Mouse (Mus musculus) midbrain, embryonic 16.5 days (tissue): ENCODE measurements around the gene Vmn1r176. TPM values are rescaled to one million over a fixed set of nuclear protein-coding genes. Genes with fewer than 3 reads are reported as not detected.
"Not testable (repeated sequence)": the region's sequence is repeated elsewhere in the genome, so short reads cannot be mapped to it uniquely, and the experiment has no call there.

Source experiments
- ATAC-seq: fragments of 200-750 bp; cut with Nextera tagmentation; 2 replicates; pipeline ENCODE4 v1.8.0; 2017; ENCODE audit warnings: moderate TSS enrichment
- H3K27ac ChIP-seq: fragments of 300-500 bp; sonication (generic); 2 replicates; pipeline ENCODE4 v1.5.1; 2014; ENCODE audit warnings: mild to moderate bottlenecking, low read length, mixed read lengths
- H3K27me3 ChIP-seq: fragments of 300-500 bp; sonication (generic); 2 replicates; pipeline ENCODE4 v1.6.1; 2014; ENCODE audit warnings: low read depth, low read length, mixed read lengths; ENCODE audit not compliant: control insufficient read depth, insufficient read depth
- H3K36me3 ChIP-seq: fragments of 300-500 bp; sonication (generic); 2 replicates; pipeline ENCODE4 v1.6.1; 2014; ENCODE audit warnings: mild to moderate bottlenecking, low read length, moderate library complexity, mixed read lengths; ENCODE audit not compliant: control insufficient read depth, insufficient read depth
- H3K4me1 ChIP-seq: fragments of 300-500 bp; sonication (generic); 2 replicates; pipeline ENCODE4 v1.6.1; 2014; ENCODE audit warnings: mild to moderate bottlenecking, low read length, mixed read lengths; ENCODE audit not compliant: control insufficient read depth, insufficient read depth
- H3K4me2 ChIP-seq: fragments of 300-500 bp; sonication (generic); 2 replicates; pipeline ENCODE4 v1.6.1; 2014; ENCODE audit warnings: mild to moderate bottlenecking, low read length, mixed read lengths
- H3K4me3 ChIP-seq: fragments of 300-500 bp; sonication (generic); 2 replicates; pipeline ENCODE4 v1.5.1; 2014; ENCODE audit warnings: low read depth, mild to moderate bottlenecking, low read length, moderate library complexity, mixed read lengths
- H3K9ac ChIP-seq: fragments of 300-500 bp; sonication (generic); 2 replicates; pipeline ENCODE4 v1.6.1; 2014; ENCODE audit warnings: low read depth, low read length, mixed read lengths
- H3K9me3 ChIP-seq: fragments of 300-500 bp; sonication (generic); replicated peaks from 2 replicates; pipeline ENCODE4 v1.6.1; 2014; ENCODE audit warnings: mild to moderate bottlenecking, low read length, mixed read lengths; ENCODE audit not compliant: control insufficient read depth, poor library complexity, severe bottlenecking
- WGBS: fragments of 180-500 bp; shearing (Covaris S2); extraction: QIAGEN DNeasy Blood & Tissue Kit; methylation state at CpG from one replicate; pipeline ENCODE4 v1.1.7; 2014; 5-methylcytosine and 5-hydroxymethylcytosine counted together
- polyA plus RNA-seq: library from polyadenylated mRNA; unstranded; fragments of >200 nt; fragmentation: Nextera tagmentation; extraction: Ambion mirVana; gene quantifications from 2 replicates; pipeline ENCODE4 v1.2.1, GENCODE M21; 2015

The Vmn1r176 gene
- polyA plus RNA-seq, result not detected in 2 replicates

DNA sequence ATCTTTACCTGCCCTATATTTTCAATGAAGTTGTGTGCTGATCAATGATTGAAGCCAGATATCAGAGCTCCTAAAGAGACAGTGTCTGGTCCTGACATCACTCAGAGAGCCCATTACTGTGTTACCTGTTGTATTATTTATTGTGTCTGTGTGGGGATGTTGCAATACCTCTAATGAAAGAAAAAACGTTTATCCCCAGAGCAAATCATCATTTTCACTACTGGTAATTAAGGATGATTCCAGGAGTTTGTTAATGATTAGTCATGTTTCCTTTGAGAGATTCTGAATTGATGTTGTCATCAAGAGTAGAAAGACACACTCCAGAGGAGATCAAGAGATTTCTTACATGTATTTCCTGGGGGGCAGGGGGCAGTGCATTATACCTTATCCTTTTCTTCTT is at the start of gene Vmn1r176:
TSS of gene Vmn1r176 (minus strand) at position 101 of the 400 bp plus-strand sequence.
- not testable (repeated sequence) for H3K27me3 ChIP-seq, H3K4me1 ChIP-seq, H3K4me2 ChIP-seq, H3K4me3 ChIP-seq, H3K27ac ChIP-seq, H3K9ac ChIP-seq, H3K9me3 ChIP-seq, ATAC-seq, H3K36me3 ChIP-seq
- WGBS, result no CpG with 5 or more reads among the region's 1 CpGs

- H3K4me2 ChIP-seq, H3K9ac ChIP-seq, H3K27ac ChIP-seq, H3K27me3 ChIP-seq, H3K4me1 ChIP-seq, H3K9me3 ChIP-seq, ATAC-seq, H3K36me3 ChIP-seq, H3K4me3 ChIP-seq: not testable (repeated sequence)
- 61% methylated on average over 3 of the region's 4 CpGs for WGBS
Observed at GRCm38 (mm10) chr7:23876918-23877317, 39.7 kb upstream of the Vmn1r176 start.

- H3K27me3 ChIP-seq, H3K4me3 ChIP-seq, ATAC-seq, H3K27ac ChIP-seq, H3K9ac ChIP-seq, H3K36me3 ChIP-seq, H3K4me1 ChIP-seq, H3K9me3 ChIP-seq, H3K4me2 ChIP-seq: not testable (repeated sequence)
- 19% methylated on average over 1 of the region's 1 CpGs for WGBS
Observed at GRCm38 (mm10) chr7:23866349-23866748, 29.2 kb upstream of the Vmn1r176 start, which contains the start of gene Vmn1r177. TSS of gene Vmn1r177 (minus strand) at chr7:23866449.

GRCm38 (mm10) chr7:23810543-23810942 is 26.6 kb downstream of the Vmn1r176 start, which contains the start of gene Vmn1r175:
TSS of gene Vmn1r175 (minus strand) at chr7:23810643.
- not testable (repeated sequence) for H3K27me3 ChIP-seq, H3K4me3 ChIP-seq, H3K9me3 ChIP-seq, H3K27ac ChIP-seq, H3K4me1 ChIP-seq, ATAC-seq, H3K36me3 ChIP-seq, H3K9ac ChIP-seq, H3K4me2 ChIP-seq

DNA sequence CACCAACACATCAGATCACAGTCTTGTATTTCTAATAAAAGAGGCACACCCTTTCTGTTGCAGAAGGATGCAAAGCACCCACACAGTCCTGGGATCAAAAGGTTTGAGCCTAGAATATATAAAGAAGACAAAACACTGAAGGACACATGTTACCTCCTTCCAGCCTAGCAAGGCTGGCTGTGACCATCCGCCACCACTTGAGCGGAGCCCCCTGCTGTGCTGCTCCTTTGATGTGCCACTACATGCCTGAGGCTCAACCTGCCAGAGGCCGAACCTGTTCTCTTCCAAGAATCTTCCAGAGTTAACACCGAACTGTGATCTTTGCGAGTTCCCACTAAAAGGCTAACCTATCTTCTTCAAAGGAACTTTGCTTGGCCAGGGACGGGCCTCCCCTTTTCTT is 52.6 kb downstream of the Vmn1r176 start:
- peaks cover 29% of the 10 kb centered on the region for H3K9me3 ChIP-seq

More for the DNA sequence above, 52.6 kb downstream of the Vmn1r176 start:
- 83% methylated on average over 6 of the region's 6 CpGs for WGBS
- ATAC-seq, result no peak
- no peaks in the 10 kb centered on the region for H3K27me3 ChIP-seq
- H3K4me1 ChIP-seq, result no peaks in the 10 kb centered on the region
- no peak overlapping the region for H3K4me3 ChIP-seq
- H3K4me2 ChIP-seq, result no peak overlapping the region
- no peak overlapping the region for H3K27ac ChIP-seq
- H3K36me3 ChIP-seq, result no peaks in the 10 kb centered on the region
- no peak overlapping the region for H3K9ac ChIP-seq

Other genes starting within 250 kb of the Vmn1r176 start
- gene Vmn1r170, start 231.2 kb downstream of the Vmn1r176 start, polyA plus RNA-seq, result not detected in 2 replicates
- not detected in 2 replicates for gene Vmn1r171, start 206.7 kb downstream of the Vmn1r176 start, polyA plus RNA-seq
- gene Vmn1r172, start 179.1 kb downstream of the Vmn1r176 start, polyA plus RNA-seq, result not detected in 2 replicates
- not detected in 2 replicates for gene Vmn1r173, start 136.7 kb downstream of the Vmn1r176 start, polyA plus RNA-seq
- gene Vmn1r174, start 85.1 kb downstream of the Vmn1r176 start, polyA plus RNA-seq, result not detected in 2 replicates
- not detected in 2 replicates for gene Vmn1r175, start 26.7 kb downstream of the Vmn1r176 start, polyA plus RNA-seq
- gene Vmn1r177, start 29.1 kb upstream of the Vmn1r176 start, polyA plus RNA-seq, result not detected in 2 replicates
- not detected in 2 replicates for gene Vmn1r178, start 54.6 kb upstream of the Vmn1r176 start, polyA plus RNA-seq
- gene Vmn1r179, start 89.6 kb upstream of the Vmn1r176 start, polyA plus RNA-seq, result not detected in 2 replicates
- not detected in 2 replicates for gene Vmn1r180, start 113.3 kb upstream of the Vmn1r176 start, polyA plus RNA-seq
- gene Vmn1r181, start 137.2 kb upstream of the Vmn1r176 start, polyA plus RNA-seq, result not detected in 2 replicates
- gene V1rd19, start 164.3 kb upstream of the Vmn1r176 start, polyA plus RNA-seq, result not detected in 2 replicates
- gene Vmn1r183, start 215.9 kb upstream of the Vmn1r176 start, polyA plus RNA-seq, result not detected in 2 replicates
- 41.9 and 44.2 TPM in 2 replicates for gene Zfp180, start 244.6 kb upstream of the Vmn1r176 start, polyA plus RNA-seq